Mouse (Mus musculus): ENCODE data around the gene Cacna2d3. TPM values are rescaled to one million over a fixed set of nuclear protein-coding genes. Genes with fewer than 3 reads are reported as not detected.

The Cacna2d3 gene
- total and polyA plus RNA-seq, 3 experiments, result not detected

- H3K4me3 ChIP-seq (replicated peaks in 1 of 3; ENCODE audit: low read depth in 2 of 3, low read length in 2 of 3, poor library complexity in 1 of 3), result no peak overlapping the region
- peaks cover 72% of the 10 kb centered on the region for H3K9me3 ChIP-seq (replicated peaks; ENCODE audit: low read length)
- in situ Hi-C loops (cut with MboI; ENCODE audit: low pct_ligation_motif_present, low pct_unique_long_range_greater_than_20kb, low sequenced_read_pairs), result loop anchor here (25.0 kb wide), 1 partner anchor 1268 kb away; no protein-coding TSS in a partner anchor
- TF ChIP-seq MAX (IDR thresholded peaks at IDR 0.05; ENCODE audit: low read length), result no peak
- no peak for TF ChIP-seq EP300 (IDR thresholded peaks at IDR 0.05; ENCODE audit: low read length)
- no peaks in the 10 kb centered on the region for H3K27me3 ChIP-seq (replicated peaks)
- no peaks in the 10 kb centered on the region for H3K4me1 ChIP-seq (ENCODE audit: control insufficient read depth in 1 of 2, insufficient read depth in 2 of 2)
- H3K36me3 ChIP-seq (replicated peaks in 1 of 2; ENCODE audit: control insufficient read depth in 1 of 2, insufficient read depth in 1 of 2, low read length in 1 of 2), result no peaks in the 10 kb centered on the region
- no peak overlapping the region for H3K27ac ChIP-seq (ENCODE audit: insufficient read depth, low read depth)
- H3K9ac ChIP-seq (ENCODE audit: insufficient read depth, low read depth), result no peak overlapping the region
- DNase-seq (ENCODE audit: extremely low read depth), result no peak
- H3K79me2 ChIP-seq (replicated peaks; ENCODE audit: control insufficient read depth, extremely low read depth, insufficient read depth, poor library complexity, severe bottlenecking), result no peaks in the 10 kb centered on the region
- dilution Hi-C loops (cut with MboI; ENCODE audit: extremely low pct_ligation_motif_present, extremely low pct_unique_long_range_greater_than_20kb, low sequenced_read_pairs), result no loop called here
- H3K4me2 ChIP-seq (ENCODE audit: insufficient read depth, low read depth, poor library complexity, severe bottlenecking), result no peak overlapping the region
Observed at GRCm38 (mm10) chr14:29080630-29081029, 641.0 kb downstream of the Cacna2d3 start.

GRCm38 (mm10) chr14:29080228-29080627, 641.4 kb downstream of the Cacna2d3 start:
- H3K27me3 ChIP-seq (replicated peaks), result no peaks in the 10 kb centered on the region
- H3K4me2 ChIP-seq (ENCODE audit: insufficient read depth, low read depth, poor library complexity, severe bottlenecking), result no peak overlapping the region
- TF ChIP-seq ETS1 (conservative IDR thresholded peaks at IDR 0.05; ENCODE audit: low read depth, low read length), result no peak
- TF ChIP-seq JUN (IDR thresholded peaks at IDR 0.05; ENCODE audit: insufficient read depth, low read depth, low read length), result no peak
- TF ChIP-seq TBP (conservative IDR thresholded peaks at IDR 0.05; ENCODE audit: low read depth, low read length), result no peak
- TF ChIP-seq MYC (IDR thresholded peaks at IDR 0.05; ENCODE audit: low read depth, low read length), result no peak
- no peak for TF ChIP-seq USF2 (conservative IDR thresholded peaks at IDR 0.05; ENCODE audit: low read depth, low read length)
- TF ChIP-seq NRF1 (IDR thresholded peaks at IDR 0.05; ENCODE audit: low read depth, low read length), result no peak
- no peak for TF ChIP-seq UBTF (IDR thresholded peaks at IDR 0.05; ENCODE audit: low read depth, low read length)
- TF ChIP-seq POLR2AphosphoS2 (IDR thresholded peaks at IDR 0.05; ENCODE audit: low read depth, low read length), result no peak
- TF ChIP-seq JUND (conservative IDR thresholded peaks at IDR 0.05; ENCODE audit: low read depth, low read length), result no peak
- TF ChIP-seq ZC3H11A (IDR thresholded peaks at IDR 0.05; ENCODE audit: low read depth, low read length), result no peak
- no peak for TF ChIP-seq ELF1 (IDR thresholded peaks at IDR 0.05; ENCODE audit: low read depth, low read length)
- no peak for TF ChIP-seq SIN3A (IDR thresholded peaks at IDR 0.05; ENCODE audit: low read length)
- TF ChIP-seq SMC3 (IDR thresholded peaks at IDR 0.05; ENCODE audit: low read depth, low read length), result no peak
- TF ChIP-seq MAFK (IDR thresholded peaks at IDR 0.05; ENCODE audit: insufficient replicate concordance, low read length), result no peak
- TF ChIP-seq MXI1 (IDR thresholded peaks at IDR 0.05; ENCODE audit: low read depth, low read length), result no peak
- no peak for TF ChIP-seq CHD1 (IDR thresholded peaks at IDR 0.05; ENCODE audit: low read depth, low read length)
- TF ChIP-seq HCFC1 (IDR thresholded peaks at IDR 0.05; ENCODE audit: low read depth, low read length), result no peak
- TF ChIP-seq EP300 (IDR thresholded peaks at IDR 0.05; ENCODE audit: low read length), result no peak
- no peak for TF ChIP-seq TCF12 (IDR thresholded peaks at IDR 0.05; ENCODE audit: low read depth, low read length)
- H3K4me3 ChIP-seq (replicated peaks in 1 of 3; ENCODE audit: low read depth in 2 of 3, low read length in 2 of 3, poor library complexity in 1 of 3), result no peak overlapping the region
- H3K36me3 ChIP-seq (replicated peaks in 1 of 2; ENCODE audit: control insufficient read depth in 1 of 2, insufficient read depth in 1 of 2, low read length in 1 of 2), result no peaks in the 10 kb centered on the region
- no peak overlapping the region for H3K27ac ChIP-seq (ENCODE audit: insufficient read depth, low read depth)
- no peak overlapping the region for H3K9ac ChIP-seq (ENCODE audit: insufficient read depth, low read depth)
- H3K9me3 ChIP-seq (replicated peaks; ENCODE audit: low read length), result peaks cover 74% of the 10 kb centered on the region
- DNase-seq (ENCODE audit: extremely low read depth), result no peak
- no peaks in the 10 kb centered on the region for H3K79me2 ChIP-seq (replicated peaks; ENCODE audit: control insufficient read depth, extremely low read depth, insufficient read depth, poor library complexity, severe bottlenecking)
- no peaks in the 10 kb centered on the region for H3K4me1 ChIP-seq (ENCODE audit: control insufficient read depth in 1 of 2, insufficient read depth in 2 of 2)
- in situ Hi-C loops (cut with MboI; ENCODE audit: low pct_ligation_motif_present, low pct_unique_long_range_greater_than_20kb, low sequenced_read_pairs) (loop anchor here (25.0 kb wide), 1 partner anchor 1268 kb away; no protein-coding TSS in a partner anchor), dilution Hi-C loops (cut with MboI; ENCODE audit: extremely low pct_ligation_motif_present, extremely low pct_unique_long_range_greater_than_20kb, low sequenced_read_pairs) (no loop called here)

All from CH12.LX (cell line).